Mouse (Mus musculus) adrenal gland, adult 8-10 months (tissue): ENCODE measurements around the gene Slc36a3. TPM values are rescaled to one million over a fixed set of nuclear protein-coding genes. Genes with fewer than 3 reads are reported as not detected.

Experiments
- total RNA-seq, 4 experiments: library from RNA; stranded (reverse); gene quantifications; 2 replicates each; pipeline ENCODE4 v1.2.4; 2022

Slc36a3 gene
- total RNA-seq, 4 experiments from 2014 or later, result not detected

Other genes with a start within 250 kb of the Slc36a3 start
- gene Gpx3, start 249.3 kb downstream of the Slc36a3 start, total RNA-seq, result 100 to 1,000 TPM in 3 of 4 experiments, 10 to 100 TPM in 1; 89.1 to 315 (median 150) TPM
- 100 to 1,000 TPM in 2 of 4 experiments, 10 to 100 TPM in 2; 94.2 to 126 (median 103) TPM for gene Tnip1, start 188.8 kb downstream of the Slc36a3 start, total RNA-seq
- 100 to 1,000 TPM; 121 to 184 (median 133) TPM for gene Anxa6, start 118.3 kb downstream of the Slc36a3 start, total RNA-seq
- gene Ccdc69, start 73.6 kb downstream of the Slc36a3 start, total RNA-seq, result 1 to 10 TPM; 3.9 to 7.5 (median 4.5) TPM
- gene Gm2a, start 53.6 kb downstream of the Slc36a3 start, total RNA-seq, result 100 to 1,000 TPM; 254 to 285 (median 274) TPM
- 10 to 100 TPM; 11.2 to 54.4 (median 43.2) TPM for gene Slc36a2, start 33.4 kb upstream of the Slc36a3 start, total RNA-seq
- gene Slc36a1, start 52.6 kb upstream of the Slc36a3 start, total RNA-seq, result 10 to 100 TPM; 24.4 to 27.7 (median 24.6) TPM
- under 1 TPM; 0.03 to 0.08 (median 0.06) TPM for gene Fat2, start 184.9 kb upstream of the Slc36a3 start, total RNA-seq